ENCODE assay signal across 22 mouse cellular contexts in genomic region chr19:57465742-57466141, GRCm38 (mm10).
"Had no signal": no experiment of that assay in that cellular context is flagged by ENCODE, and none has a peak within 500 bp of the region (broad histone marks: within the 10 kb centered on the region; RNA-seq: fewer than 3 reads in every experiment).

No protein-coding gene starts in this region.

- DNase-seq: kidney, adult 2 months; kidney, postnatal 36 days; left cerebral cortex, postnatal 4 days; liver, postnatal 0 days; retina, postnatal 1 day; right cerebral cortex, postnatal 25 days; spleen, adult 18-20 months; thymus, adult 18-20 months; thymus, postnatal 36 days had no signal

- H3K4me1 ChIP-seq: kidney, embryonic 15.5 days; limb, embryonic 15.5 days; lung, embryonic 15.5 days; midbrain, embryonic 12.5 days; midbrain, embryonic 15.5 days had no signal

- H3K27me3 ChIP-seq: kidney, embryonic 15.5 days; limb, embryonic 12.5 days; limb, embryonic 15.5 days; lung, embryonic 15.5 days; megakaryocyte, embryonic 14.5 days; midbrain, embryonic 12.5 days; midbrain, embryonic 15.5 days; neural tube, embryonic 13.5 days had no signal

- H3K4me2 ChIP-seq: kidney, embryonic 15.5 days; limb, embryonic 12.5 days; limb, embryonic 15.5 days; liver, embryonic 11.5 days; lung, embryonic 15.5 days; midbrain, embryonic 12.5 days; midbrain, embryonic 15.5 days; neural tube, embryonic 13.5 days had no signal

- H3K9ac ChIP-seq: kidney, embryonic 15.5 days; limb, embryonic 12.5 days; limb, embryonic 15.5 days; liver, embryonic 14.5 days; liver, postnatal 0 days; lung, embryonic 15.5 days; midbrain, embryonic 12.5 days; midbrain, embryonic 15.5 days; neural tube, embryonic 13.5 days had no signal

- ATAC-seq: inflammation-experienced regulatory T-cells, adult 6 months; intestine, embryonic 16.5 days; liver, postnatal 0 days; midbrain, embryonic 15.5 days had no signal

- H3K4me3 ChIP-seq: kidney, embryonic 15.5 days; limb, embryonic 12.5 days; limb, embryonic 15.5 days; lung, embryonic 15.5 days; megakaryocyte, embryonic 14.5 days; midbrain, embryonic 12.5 days; midbrain, embryonic 15.5 days; myocyte; neural tube, embryonic 13.5 days had no signal

- H3K9me3 ChIP-seq: kidney, embryonic 15.5 days; limb, embryonic 15.5 days; lung, embryonic 15.5 days; megakaryocyte, embryonic 14.5 days; midbrain, embryonic 12.5 days; midbrain, embryonic 15.5 days; neural tube, embryonic 13.5 days had no signal

- H3K27ac ChIP-seq: kidney, embryonic 15.5 days; limb, embryonic 12.5 days; limb, embryonic 15.5 days; liver, embryonic 14.5 days; lung, embryonic 15.5 days; midbrain, embryonic 12.5 days; midbrain, embryonic 15.5 days; neural tube, embryonic 13.5 days had no signal

- H3K36me3 ChIP-seq: midbrain, embryonic 15.5 days had no signal
